Mouse (Mus musculus) MN1 (cell line): ENCODE measurements at regions not wholly inside any gene's neighbourhood (a gene's known extent, or its start where the extent isn't known, plus 50 kb on each side); places are given as distances from the start of the nearest gene placed in this dataset.

Experiments
- DNase-seq: peaks from one replicate; pipeline ENCODE4 v3.0.0-alpha.2; 2016; ENCODE audit warnings: low spot score

GRCm38 (mm10) chr16:86138171-86138570 is 236.5 kb upstream of the Adamts5 start:
- no peak for DNase-seq

- no peak for DNase-seq
These were observed 234.5 kb upstream of the Adamts5 start for GRCm38 (mm10) chr16:86136169-86136568.

- no peak for DNase-seq
These were observed 225.8 kb upstream of the Adamts5 start for GRCm38 (mm10) chr16:86127391-86127790.

GRCm38 (mm10) chr16:86124182-86124581 is 222.6 kb upstream of the Adamts5 start:
- no peak for DNase-seq

- DNase-seq = no peak
These were observed 221.3 kb upstream of the Adamts5 start for GRCm38 (mm10) chr16:86122936-86123335.

- no peak for DNase-seq
These were observed 216.3 kb upstream of the Adamts5 start for GRCm38 (mm10) chr16:86117959-86118358.

- no peak for DNase-seq
These were observed 214.2 kb upstream of the Adamts5 start for GRCm38 (mm10) chr16:86115587-86116376.

GRCm38 (mm10) chr16:86094461-86094860 is 192.8 kb upstream of the Adamts5 start:
- no peak for DNase-seq

GRCm38 (mm10) chr16:86090175-86090574 is 188.5 kb upstream of the Adamts5 start:
- no peak for DNase-seq

- DNase-seq = no peak
These were observed 185.8 kb upstream of the Adamts5 start for GRCm38 (mm10) chr16:86087421-86087820.

- no peak for DNase-seq
These were observed 166.2 kb upstream of the Adamts5 start for GRCm38 (mm10) chr16:86067628-86068364.

- no peak for DNase-seq
These were observed 158.5 kb upstream of the Adamts5 start for GRCm38 (mm10) chr16:86060087-86060486.

GRCm38 (mm10) chr16:86044695-86045094 is 143.1 kb upstream of the Adamts5 start:
- DNase-seq = no peak

- no peak for DNase-seq
These were observed 133.1 kb upstream of the Adamts5 start for GRCm38 (mm10) chr16:86034772-86035171.

GRCm38 (mm10) chr16:86027700-86028099 is 126.1 kb upstream of the Adamts5 start:
- DNase-seq = no peak

GRCm38 (mm10) chr16:86015336-86015735 is 113.7 kb upstream of the Adamts5 start:
- DNase-seq = no peak

- DNase-seq = no peak
These were observed 109.4 kb upstream of the Adamts5 start for GRCm38 (mm10) chr16:86011051-86011450.

GRCm38 (mm10) chr16:86009638-86010329 is 108.2 kb upstream of the Adamts5 start:
- no peak for DNase-seq

- no peak for DNase-seq
These were observed 106.2 kb upstream of the Adamts5 start for GRCm38 (mm10) chr16:86007799-86008198.

- DNase-seq = no peak
These were observed 99.2 kb upstream of the Adamts5 start for GRCm38 (mm10) chr16:86000846-86001245.

GRCm38 (mm10) chr16:85985841-85986240 is 84.2 kb upstream of the Adamts5 start:
- DNase-seq = no peak

GRCm38 (mm10) chr16:85977102-85977501 is 75.5 kb upstream of the Adamts5 start:
- DNase-seq = no peak
